8 mouse cellular contexts compared by ENCODE assay signal in the genomic region with DNA sequence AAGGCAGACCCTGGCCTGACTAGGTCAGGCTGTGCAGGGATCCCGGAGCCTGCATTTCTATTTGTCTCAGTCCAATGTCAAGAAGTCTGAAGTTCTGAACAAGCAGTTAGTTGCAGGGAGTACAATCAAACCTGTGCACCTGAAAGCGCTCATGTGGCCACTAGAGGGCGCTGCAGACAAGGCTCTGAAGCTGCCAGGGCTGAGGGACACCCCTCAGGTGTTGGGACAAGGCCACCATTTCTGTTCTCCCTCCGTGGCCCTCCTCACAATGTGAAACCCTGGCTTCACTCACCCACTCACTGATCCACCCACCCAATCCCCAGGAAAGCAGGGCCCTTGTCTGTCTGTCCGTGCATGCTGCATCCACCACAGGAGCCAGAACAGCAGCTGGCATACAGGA. TPM values are rescaled to one million over a fixed set of nuclear protein-coding genes. Genes with fewer than 3 reads are reported as not detected.
DNase-seq lines count a peak whose midpoint lies in the region; ATAC-seq lines count a peak whose summit lies in the region.

No protein-coding gene starts in this region.

- H3K36me3 ChIP-seq in kidney, embryonic 15.5 days = no peaks in the 10 kb centered on the region
- H3K36me3 ChIP-seq in liver, embryonic 11.5 days (ENCODE audit: control insufficient read depth, insufficient read depth, low read length) = no peaks in the 10 kb centered on the region
- H3K36me3 ChIP-seq in stomach, embryonic 14.5 days (ENCODE audit: control insufficient read depth, insufficient read depth, low read length) = no peaks in the 10 kb centered on the region

- H3K4me2 ChIP-seq in kidney, embryonic 15.5 days = no peak overlapping the region
- H3K4me2 ChIP-seq in liver, embryonic 11.5 days = no peak overlapping the region
- no peak overlapping the region for H3K4me2 ChIP-seq in stomach, embryonic 14.5 days (replicated peaks; ENCODE audit: low read depth, low read length)

- peak; percentile 46; the same call in 1 of the 2 replicates for ATAC-seq in kidney, embryonic 15.5 days (replicated peaks; ENCODE audit: low FRiP score)
- ATAC-seq in liver, embryonic 11.5 days (replicated peaks; ENCODE audit: low FRiP score) = peak; percentile 73
- peak; percentile 53; the same call in 1 of the 2 replicates for ATAC-seq in stomach, embryonic 14.5 days (ENCODE audit: insufficient number of reproducible peaks, insufficient read depth, low FRiP score, low read depth)

- WGBS in kidney, embryonic 15.5 days = 18% methylated on average over 5 of the region's 5 CpGs
- WGBS in liver, embryonic 11.5 days = 21% methylated on average over 5 of the region's 5 CpGs
- WGBS in stomach, embryonic 14.5 days = 17% methylated on average over 5 of the region's 5 CpGs

- peak; percentile 73 for DNase-seq in 416B (ENCODE audit: low read depth)
- DNase-seq in adrenal gland, adult 8-10 months = peak; percentile 49
- peak; percentile 72 for DNase-seq in embryo, embryonic 9.5 days (ENCODE audit: extremely low spot score)
- DNase-seq in heart, adult 9 months (ENCODE audit: low spot score in 2 of 2) = peak; percentile 33 to 60
- peak; percentile 71 for DNase-seq in liver, embryonic 11.5 days (ENCODE audit: low spot score)
- peak; percentile 87 for DNase-seq in naive thymus-derived CD4-positive, alpha-beta T cell, adult 2 months (ENCODE audit: low read depth)

- 0 out of 2 replicates have a peak, but pooled peaks cover 4% of the 10 kb centered on the region for H3K4me1 ChIP-seq in kidney, embryonic 15.5 days
- H3K4me1 ChIP-seq in liver, embryonic 11.5 days (replicated peaks; ENCODE audit: control insufficient read depth, insufficient read depth, low read length) = no peaks in the 10 kb centered on the region
- no peaks in the 10 kb centered on the region for H3K4me1 ChIP-seq in stomach, embryonic 14.5 days (ENCODE audit: control insufficient read depth, insufficient read depth, low read length)

- no peaks in the 10 kb centered on the region for H3K27me3 ChIP-seq in kidney, embryonic 15.5 days
- no peaks in the 10 kb centered on the region for H3K27me3 ChIP-seq in liver, embryonic 11.5 days (replicated peaks; ENCODE audit: control insufficient read depth, insufficient read depth, low read length)
- H3K27me3 ChIP-seq in stomach, embryonic 14.5 days (ENCODE audit: control insufficient read depth, insufficient read depth, low read length) = no peaks in the 10 kb centered on the region

- no peak overlapping the region for H3K9ac ChIP-seq in kidney, embryonic 15.5 days
- no peak overlapping the region for H3K9ac ChIP-seq in liver, embryonic 11.5 days (ENCODE audit: low read depth, low read length)
- no peak overlapping the region for H3K9ac ChIP-seq in stomach, embryonic 14.5 days (replicated peaks; ENCODE audit: low read depth, low read length)

- no peaks in the 10 kb centered on the region for H3K9me3 ChIP-seq in kidney, embryonic 15.5 days (replicated peaks)
- H3K9me3 ChIP-seq in liver, embryonic 11.5 days (ENCODE audit: control insufficient read depth, low read length) = no peaks in the 10 kb centered on the region
- no peaks in the 10 kb centered on the region for H3K9me3 ChIP-seq in stomach, embryonic 14.5 days (ENCODE audit: control insufficient read depth, low read depth, low read length)

- H3K4me3 ChIP-seq in kidney, embryonic 15.5 days (replicated peaks) = no peak overlapping the region
- no peak overlapping the region for H3K4me3 ChIP-seq in liver, embryonic 11.5 days (ENCODE audit: low read depth, low read length)
- no peak overlapping the region for H3K4me3 ChIP-seq in stomach, embryonic 14.5 days (ENCODE audit: low read depth, low read length)

- no peak overlapping the region for H3K27ac ChIP-seq in kidney, embryonic 15.5 days
- H3K27ac ChIP-seq in liver, embryonic 11.5 days (ENCODE audit: low read depth, low read length) = no peak overlapping the region
- H3K27ac ChIP-seq in stomach, embryonic 14.5 days (ENCODE audit: low read length) = no peak overlapping the region

RNA-seq across cellular contexts. Expression of a gene that starts 57.2 kb away (rescaled TPM):
- total RNA-seq in adrenal gland, adult 8-10 months (2022) = 10 to 100 TPM; 12.0 to 20.8 (median 16.8) TPM
- polyA plus RNA-seq in kidney, embryonic 15.5 days (2015; fragmentation: Nextera tagmentation; extraction: Ambion mirVana) = 0.82 TPM in 2 replicates
- polyA plus RNA-seq in liver, embryonic 11.5 days (2014; fragmentation: Nextera tagmentation; extraction: Ambion mirVana) = 1.4 and 1.8 TPM in 2 replicates
- polyA plus RNA-seq in stomach, embryonic 14.5 days (2014; fragmentation: Nextera tagmentation; extraction: Ambion mirVana) = 0.22 and 0.59 TPM in 2 replicates
